Mouse (Mus musculus) kidney, postnatal 0 days (tissue): ENCODE results near the gene Ugt1a6a. TPM values are rescaled to one million over a fixed set of nuclear protein-coding genes. Genes with fewer than 3 reads are reported as not detected.
"Not testable (repeated sequence)": the region's sequence is repeated elsewhere in the genome, so short reads cannot be mapped to it uniquely, and the experiment has no call there.

Experiments
- ATAC-seq: fragments of 200-750 bp; cut with Nextera tagmentation; replicated peaks from 2 replicates; pipeline ENCODE4 v1.8.0; 2017; ENCODE audit warnings: low read depth, moderate number of reproducible peaks, moderate TSS enrichment, moderate library complexity; ENCODE audit not compliant: low FRiP score
- DNase-seq: peaks from one replicate; pipeline ENCODE4 v3.0.0-alpha.2; 2016; ENCODE audit warnings: low spot score
- H3K27ac ChIP-seq: fragments of 300-500 bp; sonication (generic); 2 replicates; pipeline ENCODE4 v1.5.1; 2014; ENCODE audit warnings: mild to moderate bottlenecking
- H3K27me3 ChIP-seq: fragments of 300-500 bp; sonication (generic); 2 replicates; pipeline ENCODE4 v1.6.1; 2014; ENCODE audit warnings: low read length, mixed read lengths; ENCODE audit not compliant: insufficient read depth
- H3K36me3 ChIP-seq: fragments of 300-500 bp; sonication (generic); 2 replicates; pipeline ENCODE4 v1.6.1; 2014; ENCODE audit warnings: low read length, mixed read lengths; ENCODE audit not compliant: insufficient read depth
- H3K4me1 ChIP-seq: fragments of 300-500 bp; sonication (generic); replicated peaks from 2 replicates; pipeline ENCODE4 v1.6.1; 2014; ENCODE audit warnings: antibody characterized with exemption, low read length, mixed read lengths; ENCODE audit not compliant: insufficient read depth
- H3K4me2 ChIP-seq: fragments of 300-500 bp; sonication (generic); 2 replicates; pipeline ENCODE4 v1.6.1; 2014; ENCODE audit warnings: mild to moderate bottlenecking, low read length, moderate library complexity, mixed read lengths
- H3K4me3 ChIP-seq: fragments of 300-500 bp; sonication (generic); replicated peaks from 2 replicates; pipeline ENCODE4 v1.5.1; 2014; ENCODE audit warnings: low read depth, low read length
- H3K9ac ChIP-seq: fragments of 300-500 bp; sonication (generic); 2 replicates; pipeline ENCODE4 v1.6.1; 2014; ENCODE audit warnings: low read depth, low read length
- H3K9me3 ChIP-seq: fragments of 300-500 bp; sonication (generic); replicated peaks from 2 replicates; pipeline ENCODE4 v1.6.1; 2016; ENCODE audit warnings: low read length, inconsistent platforms, mixed read lengths
- CTCF ChIP-seq: IDR thresholded peaks from 2 replicates; pipeline ENCODE4 v1.5.1; 2016; ENCODE audit warnings: antibody characterized with exemption, low read depth, mild to moderate bottlenecking, moderate library complexity
- WGBS: fragments of 180-500 bp; shearing (Covaris S2); extraction: QIAGEN DNeasy Blood & Tissue Kit; methylation state at CpG from one replicate; pipeline ENCODE4 v1.1.7; 2014; 5-methylcytosine and 5-hydroxymethylcytosine counted together
- polyA plus RNA-seq: library from polyadenylated mRNA; unstranded; fragments of >200 nt; fragmentation: Nextera tagmentation; extraction: Ambion mirVana; gene quantifications from 2 replicates; pipeline ENCODE4 v1.2.1, GENCODE M21; 2015

Gene Ugt1a6a
- polyA plus RNA-seq, result 8.2 and 9.3 TPM in 2 replicates

GRCm38 (mm10) chr1:88134457-88135011 is at the start of gene Ugt1a6a:
Gene Ugt1a6a (plus strand): TSS chr1:88134809.
- 0 out of 2 replicates have a peak, but pooled peaks have one; percentile 13 for ATAC-seq
- H3K4me1 ChIP-seq, result peaks cover 11% of the 10 kb centered on the region
- H3K9me3 ChIP-seq, H3K27me3 ChIP-seq, DNase-seq, H3K9ac ChIP-seq, H3K4me2 ChIP-seq, H3K36me3 ChIP-seq, H3K4me3 ChIP-seq: not testable (repeated sequence)
- 20% methylated on average over 5 of the region's 5 CpGs for WGBS
- H3K27ac ChIP-seq, result peak within 1 kb of the TSS; percentile 77

GRCm38 (mm10) chr1:88086125-88086524 is 48.5 kb upstream of the Ugt1a6a start:
- ATAC-seq, result no peak
- H3K4me3 ChIP-seq, result no peak overlapping the region
- no peaks in the 10 kb centered on the region for H3K9me3 ChIP-seq
- no peak overlapping the region for H3K4me2 ChIP-seq
- TF ChIP-seq CTCF, result no peak
- no peak for DNase-seq
- no peaks in the 10 kb centered on the region for H3K36me3 ChIP-seq
- WGBS, result 78% methylated on average over 1 of the region's 1 CpGs
- H3K27me3 ChIP-seq, result no peaks in the 10 kb centered on the region
- no peaks in the 10 kb centered on the region for H3K4me1 ChIP-seq
- no peak overlapping the region for H3K9ac ChIP-seq
- no peak overlapping the region for H3K27ac ChIP-seq

- Histone ChIP-seq H3K9me3 (no peaks in the 10 kb centered on the region), H3K4me1 (no peaks in the 10 kb centered on the region), H3K4me2 (no peak within 1 kb of the TSS), H3K27ac (no peak within 1 kb of the TSS), H3K27me3 (no peaks in the 10 kb centered on the region), H3K36me3 (no peaks in the 10 kb centered on the region), H3K9ac (no peak within 1 kb of the TSS), H3K4me3 (no peak within 1 kb of the TSS)
- TF ChIP-seq CTCF, result no peak
- ATAC-seq (no peak), DNase-seq (no peak)
- WGBS, result 60% methylated on average over 3 of the region's 3 CpGs
Observed at GRCm38 (mm10) chr1:88087513-88087912, 47.1 kb upstream of the Ugt1a6a start, which contains the start of gene Ugt1a8. Gene Ugt1a8 (plus strand): TSS chr1:88087813.

GRCm38 (mm10) chr1:88092341-88092740 is 42.3 kb upstream of the Ugt1a6a start:
- Histone ChIP-seq H3K36me3 (no peaks in the 10 kb centered on the region), H3K4me1 (peaks cover 8% of the 10 kb centered on the region), H3K9me3 (no peaks in the 10 kb centered on the region), H3K4me3 (no peak overlapping the region), H3K27me3 (no peaks in the 10 kb centered on the region), H3K9ac (no peak overlapping the region), H3K27ac (no peak overlapping the region), H3K4me2 (no peak overlapping the region)
- no peak for TF ChIP-seq CTCF
- DNase-seq (no peak), ATAC-seq (no peak)

GRCm38 (mm10) chr1:88094270-88094676 is 40.3 kb upstream of the Ugt1a6a start:
- Histone ChIP-seq H3K27ac (peak overlapping the region; percentile 92; the same call in 1 of the 2 replicates), H3K4me2 (0 out of 2 replicates have a peak overlapping the region, but pooled peaks have one; percentile 47)
- not testable (repeated sequence) for H3K27me3 ChIP-seq, H3K4me3 ChIP-seq, H3K4me1 ChIP-seq, H3K9ac ChIP-seq, H3K36me3 ChIP-seq, H3K9me3 ChIP-seq
- TF ChIP-seq CTCF, result peak; percentile 62
- ATAC-seq (peak; percentile 65), DNase-seq (peak; percentile 32)
- WGBS, result 45% methylated on average over 3 of the region's 3 CpGs

- H3K27ac ChIP-seq, result peak within 1 kb of the TSS; percentile 92
- WGBS, result 8% methylated on average over 10 of the region's 10 CpGs
- no peaks in the 10 kb centered on the region for H3K9me3 ChIP-seq
- H3K4me2 ChIP-seq, result peak within 1 kb of the TSS; percentile 47
- H3K9ac ChIP-seq, result 0 out of 2 replicates have a peak within 1 kb of the TSS, but pooled peaks have one; percentile 31
- peak; percentile 96 for DNase-seq
- TF ChIP-seq CTCF, result no peak
- peak; percentile 88 for ATAC-seq
- H3K36me3 ChIP-seq, result no peaks in the 10 kb centered on the region
- H3K4me1 ChIP-seq, result peaks cover 8% of the 10 kb centered on the region
- no peaks in the 10 kb centered on the region for H3K27me3 ChIP-seq
- 0 out of 2 replicates have a peak within 1 kb of the TSS, but pooled peaks have one; percentile 8 for H3K4me3 ChIP-seq
Observed at GRCm38 (mm10) chr1:88094941-88095492, 39.6 kb upstream of the Ugt1a6a start, which contains the start of gene Ugt1a7c. Gene Ugt1a7c (plus strand): TSS chr1:88095062.

GRCm38 (mm10) chr1:88098546-88098945 is 36.1 kb upstream of the Ugt1a6a start:
- H3K27ac ChIP-seq, H3K9ac ChIP-seq, DNase-seq, H3K27me3 ChIP-seq, ATAC-seq, H3K4me2 ChIP-seq, H3K9me3 ChIP-seq, H3K36me3 ChIP-seq, H3K4me1 ChIP-seq, H3K4me3 ChIP-seq: not testable (repeated sequence)
- WGBS, result 83% methylated on average over 3 of the region's 3 CpGs

- not testable (repeated sequence) for H3K4me3 ChIP-seq, H3K27me3 ChIP-seq, H3K36me3 ChIP-seq, H3K9ac ChIP-seq, H3K27ac ChIP-seq, DNase-seq, ATAC-seq, H3K4me1 ChIP-seq, H3K9me3 ChIP-seq, H3K4me2 ChIP-seq
- 76% methylated on average over 2 of the region's 2 CpGs for WGBS
Observed at GRCm38 (mm10) chr1:88099691-88100090, 34.9 kb upstream of the Ugt1a6a start.

- DNase-seq, H3K9me3 ChIP-seq, H3K36me3 ChIP-seq, H3K4me2 ChIP-seq, ATAC-seq, H3K4me1 ChIP-seq, H3K27me3 ChIP-seq, H3K27ac ChIP-seq, H3K4me3 ChIP-seq, H3K9ac ChIP-seq: not testable (repeated sequence)
- 64% methylated on average over 3 of the region's 3 CpGs for whole genome bisulfite sequencing
Observed at GRCm38 (mm10) chr1:88103019-88103418, 31.6 kb upstream of the Ugt1a6a start, which contains the start of gene Ugt1a6b. Gene Ugt1a6b (plus strand): TSS chr1:88103252.
